Mouse (Mus musculus) CD4-positive, CD25-positive, alpha-beta regulatory T cell (primary cell): Measurements from ENCODE around the gene Arhgap33. TPM values are rescaled to one million over a fixed set of nuclear protein-coding genes. Genes with fewer than 3 reads are reported as not detected.

Experiments used
- polyA plus RNA-seq: library from polyadenylated mRNA; unstranded; fragments of 100-300 nt; shearing (Covaris generic); gene quantifications from one replicate; pipeline ENCODE4 v1.2.1, GENCODE M21; 2017

The Arhgap33 gene
- 1.2 TPM for polyA plus RNA-seq

GRCm38 (mm10) chr7:30534633-30535577 is at the start of gene Arhgap33:
Gene Arhgap33, minus strand, starts transcription at chr7:30535060.

GRCm38 (mm10) chr7:30564970-30565571 is 30.2 kb upstream of the Arhgap33 start, which contains the start of gene Igflr1:
Gene Igflr1, plus strand, starts transcription at chr7:30565427.

DNA sequence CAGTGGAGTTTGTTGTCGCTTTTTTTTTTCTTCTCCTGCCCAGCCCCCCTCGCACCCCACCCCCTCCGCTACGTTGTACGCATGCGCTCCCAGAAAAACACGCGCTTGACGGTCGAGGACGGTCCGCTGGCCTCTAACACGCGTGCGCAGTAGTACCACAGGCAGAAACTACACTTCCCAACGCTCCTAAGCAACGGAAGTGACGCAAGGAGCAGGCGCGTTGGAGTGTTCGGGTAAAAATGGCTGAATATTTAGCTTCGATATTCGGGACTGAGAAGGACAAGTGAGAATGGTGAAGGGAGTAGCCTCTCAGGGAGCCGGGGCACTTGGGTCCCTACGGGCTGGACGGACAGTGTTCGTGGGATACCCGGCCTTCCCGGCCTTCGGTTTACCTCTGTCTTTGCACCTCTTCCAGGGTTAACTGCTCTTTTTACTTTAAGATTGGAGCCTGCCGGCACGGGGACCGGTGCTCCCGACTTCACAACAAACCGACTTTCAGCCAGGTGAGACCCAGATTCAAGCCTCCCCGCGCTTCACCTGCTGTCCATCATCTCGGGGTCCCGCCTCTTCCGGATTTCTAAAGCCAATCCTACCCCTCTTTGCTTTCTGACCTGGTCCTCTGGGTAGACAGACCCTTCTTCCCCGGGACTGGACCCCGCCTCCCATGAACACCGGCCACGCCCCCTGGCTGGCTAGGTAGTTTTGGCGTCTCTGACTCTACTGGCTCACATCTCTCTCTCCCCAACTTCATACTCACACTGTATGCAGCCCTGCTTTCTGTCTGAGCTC is 28.5 kb upstream of the Arhgap33 start, which contains the start of the genes U2af1l4, Gm49396 and Psenen:
TSS of gene U2af1l4 (plus strand) at position 185 of the 789 bp plus-strand sequence.
TSS of gene Gm49396 (plus strand) at position 228 of the 789 bp plus-strand sequence.
TSS of gene Psenen (minus strand) at position 511 of the 789 bp plus-strand sequence.

GRCm38 (mm10) chr7:30559443-30559954 is 24.6 kb upstream of the Arhgap33 start, which contains the start of gene Lin37:
Gene Lin37, minus strand, starts transcription at chr7:30559838.

GRCm38 (mm10) chr7:30552102-30553020 is 17.5 kb upstream of the Arhgap33 start, which contains the start of the genes Hspb6 and Proser3:
Gene Hspb6, plus strand, starts transcription at chr7:30552178.
Gene Proser3, minus strand, starts transcription at chr7:30552299.

DNA sequence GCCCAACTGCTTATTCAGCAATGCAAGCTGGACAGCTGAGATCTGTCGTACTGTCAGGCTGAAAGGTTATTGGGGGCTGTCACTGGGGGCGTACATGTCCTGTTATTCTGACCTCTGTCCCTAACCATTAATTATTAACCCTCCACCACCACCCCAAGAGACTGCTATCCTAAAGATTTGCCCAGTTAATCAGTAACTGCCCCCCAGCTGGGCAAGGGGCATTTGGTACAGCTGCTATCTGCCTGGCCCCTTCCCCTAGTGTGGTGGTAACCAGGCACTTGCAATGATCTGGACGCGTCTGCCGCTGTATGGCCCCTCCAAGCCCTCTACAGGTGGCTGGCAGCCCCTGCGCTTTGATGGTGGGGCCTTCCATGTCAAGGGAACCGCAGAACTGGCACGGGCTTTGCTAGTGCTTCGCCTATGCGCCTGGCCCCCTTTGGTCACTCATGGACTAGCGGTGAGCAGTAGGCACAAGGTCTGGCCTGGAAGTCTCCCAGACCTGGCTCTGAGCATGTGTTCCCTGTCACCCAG is 41.4 kb downstream of the Arhgap33 start, which contains the start of gene Prodh2:
TSS of gene Prodh2 (plus strand) at position 222 of the 531 bp plus-strand sequence.

Other genes starting within 250 kb of the Arhgap33 start
- gene Clip3, start 243.3 kb downstream of the Arhgap33 start, polyA plus RNA-seq, result 3.3 TPM
- 168 TPM for gene Alkbh6, start 226.3 kb downstream of the Arhgap33 start, polyA plus RNA-seq
- 15.5 TPM for gene Syne4, start 220.3 kb downstream of the Arhgap33 start, polyA plus RNA-seq
- gene E130208F15Rik, start 213.3 kb downstream of the Arhgap33 start, polyA plus RNA-seq, result not detected
- gene Sdhaf1, start 211.2 kb downstream of the Arhgap33 start, polyA plus RNA-seq, result 64.6 TPM
- gene Lrfn3, start 172.3 kb downstream of the Arhgap33 start, polyA plus RNA-seq, result not detected
- 5.5 TPM for gene Tyrobp, start 121.3 kb downstream of the Arhgap33 start, polyA plus RNA-seq
- 409 TPM for gene Hcst, start 115.2 kb downstream of the Arhgap33 start, polyA plus RNA-seq
- 99.8 TPM for gene Nfkbid, start 113.3 kb downstream of the Arhgap33 start, polyA plus RNA-seq
- gene Aplp1, start 89.5 kb downstream of the Arhgap33 start, polyA plus RNA-seq, result 17.8 TPM
- not detected for gene Kirrel2, start 77.4 kb downstream of the Arhgap33 start, polyA plus RNA-seq
- not detected for gene Nphs1, start 76.7 kb downstream of the Arhgap33 start, polyA plus RNA-seq
- not detected for gene Prodh2, start 41.4 kb downstream of the Arhgap33 start, polyA plus RNA-seq
- gene Hspb6, start 17.1 kb upstream of the Arhgap33 start, polyA plus RNA-seq, result 4.2 TPM
- 9.9 TPM for gene Proser3, start 17.2 kb upstream of the Arhgap33 start, polyA plus RNA-seq
- gene Lin37, start 24.8 kb upstream of the Arhgap33 start, polyA plus RNA-seq, result 89.4 TPM
- 47.2 TPM for gene U2af1l4, start 28.2 kb upstream of the Arhgap33 start, polyA plus RNA-seq
- gene Gm49396, start 28.3 kb upstream of the Arhgap33 start, polyA plus RNA-seq, result 86.6 TPM
- 217 TPM for gene Psenen, start 28.6 kb upstream of the Arhgap33 start, polyA plus RNA-seq
- 150 TPM for gene Igflr1, start 30.4 kb upstream of the Arhgap33 start, polyA plus RNA-seq
- 15.9 TPM for gene Kmt2b, start 53.7 kb upstream of the Arhgap33 start, polyA plus RNA-seq
- 11.7 TPM for gene Zbtb32, start 63.8 kb upstream of the Arhgap33 start, polyA plus RNA-seq
- gene Upk1a, start 77.8 kb upstream of the Arhgap33 start, polyA plus RNA-seq, result 0.83 TPM
- gene Cox6b1, start 91.1 kb upstream of the Arhgap33 start, polyA plus RNA-seq, result 581 TPM
- not detected for gene Etv2, start 100.8 kb upstream of the Arhgap33 start, polyA plus RNA-seq
- 204 TPM for gene Rbm42, start 115.3 kb upstream of the Arhgap33 start, polyA plus RNA-seq
- 37.3 TPM for gene Haus5, start 129.9 kb upstream of the Arhgap33 start, polyA plus RNA-seq
- not detected for gene Pmis2, start 136.5 kb upstream of the Arhgap33 start, polyA plus RNA-seq
- not detected for gene 2200002J24Rik, start 163.9 kb upstream of the Arhgap33 start, polyA plus RNA-seq
- gene Atp4a, start 177.1 kb upstream of the Arhgap33 start, polyA plus RNA-seq, result not detected
- 116 TPM for gene Tmem147, start 194.5 kb upstream of the Arhgap33 start, polyA plus RNA-seq
- 0.36 TPM for gene Gapdhs, start 208.6 kb upstream of the Arhgap33 start, polyA plus RNA-seq
- gene Sbsn, start 216.4 kb upstream of the Arhgap33 start, polyA plus RNA-seq, result 1.1 TPM
- gene Dmkn, start 228.7 kb upstream of the Arhgap33 start, polyA plus RNA-seq, result not detected